Mouse (Mus musculus): Measurements from ENCODE around the gene Lzts3.

- TF ChIP-seq POLR2A (IDR thresholded peaks at IDR 0.05; ENCODE audit: control insufficient read depth, extremely low read depth, insufficient read depth, low read length, poor library complexity) (no peak), CTCF (IDR thresholded peaks at IDR 0.05; ENCODE audit: borderline replicate concordance, control insufficient read depth, extremely low read depth, insufficient read depth, low read length, poor library complexity) (no peak)
Measured at GRCm38 (mm10) chr2:130655660-130656339, 13.2 kb upstream of the Lzts3 start.

Data from thymus, adult 2 months (tissue).